Mouse (Mus musculus): Measurements from ENCODE around the gene Clec16a. TPM values are rescaled to one million over a fixed set of nuclear protein-coding genes. Genes with fewer than 3 reads are reported as not detected.
A peak's percentile ranks its signal among the peaks of the same experiment; 100 is the strongest.

The Clec16a gene
- polyA plus RNA-seq, 1 experiment from 2014 or later, result 31.5 TPM

DNA sequence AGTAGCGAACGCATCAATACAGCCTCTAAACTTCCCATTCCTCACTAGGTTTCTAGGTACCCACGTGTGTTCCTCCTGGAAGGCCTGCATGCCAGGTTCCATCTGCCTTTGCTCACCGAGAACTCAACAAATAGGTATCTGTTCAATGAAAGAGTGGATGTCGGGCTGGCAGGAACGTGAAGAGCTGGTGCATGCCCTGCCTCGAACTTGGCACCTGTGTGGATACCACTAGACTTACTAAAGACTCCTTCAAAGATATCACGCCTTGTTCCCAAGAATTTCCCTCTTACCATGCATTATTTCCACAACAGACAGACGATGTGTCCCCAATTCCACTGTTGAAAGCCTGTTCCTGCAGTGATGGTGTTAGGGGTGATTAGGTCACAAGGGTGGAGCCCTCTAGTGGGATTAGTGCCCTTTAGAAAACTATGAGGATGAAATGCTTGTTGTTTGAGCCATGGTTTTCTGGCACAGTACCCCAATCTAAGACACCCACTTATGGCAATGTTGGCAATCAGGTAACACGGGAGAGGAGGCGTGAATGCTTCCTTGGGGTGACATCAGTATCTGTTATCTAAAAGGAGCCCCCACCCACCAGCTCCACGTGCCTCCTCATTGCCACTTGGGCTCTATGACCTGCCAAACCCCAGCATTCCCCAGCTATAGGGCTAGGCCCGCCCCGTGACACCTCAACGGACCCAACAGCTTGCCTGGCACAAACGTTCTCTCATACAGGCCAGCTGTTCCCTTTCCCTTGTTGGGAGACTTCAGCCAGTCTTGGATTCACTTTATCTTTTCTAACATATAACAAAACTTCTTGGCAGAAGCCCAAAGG, 4.2 kb upstream of the Clec16a start:
- no peaks in the 10 kb centered on the region for H3K9me3 ChIP-seq
- H3K4me2 ChIP-seq, result peak overlapping the region; percentile 80
- H3K4me1 ChIP-seq, result peaks cover 24% of the 10 kb centered on the region
- no peak for ATAC-seq (ENCODE audit: insufficient read depth, low FRiP score, low read depth)
- no peaks in the 10 kb centered on the region for H3K36me3 ChIP-seq
- no peaks in the 10 kb centered on the region for H3K27me3 ChIP-seq (replicated peaks)
- H3K4me3 ChIP-seq (replicated peaks), result peak overlapping the region; percentile 78
- peak overlapping the region; percentile 91; the same call in 1 of the 2 replicates for H3K27ac ChIP-seq
- peak overlapping the region; percentile 17; the same call in 1 of the 2 replicates for H3K9ac ChIP-seq
- WGBS, result 63% methylated on average over 16 of the region's 16 CpGs

DNA sequence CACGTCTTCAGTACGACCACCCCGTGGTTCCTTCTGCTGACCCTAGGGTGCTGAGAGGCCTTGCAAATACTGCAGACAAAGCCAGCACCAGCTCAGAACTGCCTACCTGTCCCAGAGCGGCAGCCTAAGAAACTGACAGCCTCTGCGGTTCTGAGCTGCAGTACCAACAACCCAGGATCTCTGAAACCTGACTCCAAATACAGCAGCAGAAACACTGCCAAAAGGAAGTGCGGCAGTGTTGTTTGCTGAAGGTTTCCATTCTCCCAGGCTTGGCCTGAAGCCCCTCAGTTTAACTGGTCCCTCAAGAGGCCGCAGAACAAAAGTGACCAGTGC, 3.6 kb upstream of the Clec16a start:
- 16% methylated on average over 7 of the region's 7 CpGs for WGBS
- H3K4me2 ChIP-seq, result peak overlapping the region; percentile 80
- H3K4me3 ChIP-seq (replicated peaks), result peak overlapping the region; percentile 78
- peak overlapping the region; percentile 17; the same call in 1 of the 2 replicates for H3K9ac ChIP-seq
- no peak for ATAC-seq (ENCODE audit: insufficient read depth, low FRiP score, low read depth)
- H3K4me1 ChIP-seq, result peaks cover 30% of the 10 kb centered on the region
- no peaks in the 10 kb centered on the region for H3K27me3 ChIP-seq (replicated peaks)
- no peaks in the 10 kb centered on the region for H3K36me3 ChIP-seq
- H3K27ac ChIP-seq, result peak overlapping the region; percentile 91; the same call in 1 of the 2 replicates
- no peaks in the 10 kb centered on the region for H3K9me3 ChIP-seq

- H3K4me3 ChIP-seq (replicated peaks), result peak overlapping the region; percentile 78
- H3K36me3 ChIP-seq, result no peaks in the 10 kb centered on the region
- peaks cover 34% of the 10 kb centered on the region for H3K4me1 ChIP-seq
- no peaks in the 10 kb centered on the region for H3K9me3 ChIP-seq
- H3K27ac ChIP-seq, result peak overlapping the region; percentile 91
- peak overlapping the region; percentile 80 for H3K4me2 ChIP-seq
- H3K9ac ChIP-seq, result peak overlapping the region; percentile 95
- H3K27me3 ChIP-seq (replicated peaks), result no peaks in the 10 kb centered on the region
- ATAC-seq (ENCODE audit: insufficient read depth, low FRiP score, low read depth), result no peak
- 4% methylated on average over 22 of the region's 22 CpGs for WGBS
Measured at GRCm38 (mm10) chr16:10542266-10542665, 2.9 kb upstream of the Clec16a start.

DNA sequence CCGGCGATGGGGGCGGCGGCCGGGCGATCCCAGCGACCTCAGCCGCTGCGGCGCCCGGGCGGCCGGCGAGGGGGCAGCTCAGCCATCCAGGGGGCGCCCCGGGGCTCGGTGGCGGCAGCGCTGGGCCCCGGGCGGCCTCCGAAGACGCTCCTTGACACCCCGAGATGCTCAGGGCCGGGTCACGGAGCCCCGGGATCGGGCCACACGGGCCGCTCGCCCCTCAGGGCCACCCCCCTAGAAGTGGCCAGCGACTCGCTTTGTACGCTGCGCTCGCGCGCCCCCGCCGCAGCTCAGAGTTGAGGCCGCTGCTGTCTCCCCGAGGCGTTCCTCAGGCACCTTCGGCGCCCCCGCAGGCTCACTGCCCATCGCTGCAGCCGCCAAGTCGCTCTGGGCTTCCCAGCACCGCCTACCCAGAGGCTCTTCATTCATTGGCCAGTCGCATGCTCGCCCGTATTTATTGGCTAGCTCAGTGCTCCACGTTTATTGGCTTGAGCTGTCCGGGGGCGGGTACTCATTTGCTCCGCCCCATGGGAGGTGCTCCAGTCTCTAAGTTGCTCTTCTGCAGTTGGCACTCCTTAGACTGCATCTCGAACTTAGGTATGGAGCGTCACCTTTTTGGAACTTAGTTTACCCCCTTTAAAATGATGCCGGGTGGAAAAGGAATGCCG, 2.3 kb upstream of the Clec16a start, which contains the start of gene Dexi:
TSS of gene Dexi (minus strand) at position 357 of the 668 bp plus-strand sequence.
- Histone ChIP-seq H3K4me2 (peak within 1 kb of the TSS; percentile 80), H3K4me3 (replicated peaks) (peak within 1 kb of the TSS; percentile 78), H3K4me1 (peaks cover 34% of the 10 kb centered on the region), H3K27me3 (replicated peaks) (no peaks in the 10 kb centered on the region), H3K9me3 (no peaks in the 10 kb centered on the region), H3K27ac (peak within 1 kb of the TSS; percentile 91), H3K9ac (peak within 1 kb of the TSS; percentile 95), H3K36me3 (no peaks in the 10 kb centered on the region)
- peak; percentile 96 for ATAC-seq (ENCODE audit: insufficient read depth, low FRiP score, low read depth)
- under 1% methylated on average over 60 of the region's 61 CpGs for WGBS

GRCm38 (mm10) chr16:10546865-10547264, 1.7 kb downstream of the Clec16a start:
- H3K4me1 ChIP-seq, result peaks cover 14% of the 10 kb centered on the region
- no peak for ATAC-seq (ENCODE audit: insufficient read depth, low FRiP score, low read depth)
- no peak overlapping the region for H3K4me2 ChIP-seq
- no peaks in the 10 kb centered on the region for H3K9me3 ChIP-seq
- H3K27me3 ChIP-seq (replicated peaks), result no peaks in the 10 kb centered on the region
- H3K27ac ChIP-seq, result no peak overlapping the region
- whole genome bisulfite sequencing, result 49% methylated on average over 3 of the region's 3 CpGs
- no peak overlapping the region for H3K9ac ChIP-seq
- 0 out of 2 replicates have a peak overlapping the region, but pooled peaks have one; percentile 89 for H3K4me3 ChIP-seq (replicated peaks)
- no peaks in the 10 kb centered on the region for H3K36me3 ChIP-seq

DNA sequence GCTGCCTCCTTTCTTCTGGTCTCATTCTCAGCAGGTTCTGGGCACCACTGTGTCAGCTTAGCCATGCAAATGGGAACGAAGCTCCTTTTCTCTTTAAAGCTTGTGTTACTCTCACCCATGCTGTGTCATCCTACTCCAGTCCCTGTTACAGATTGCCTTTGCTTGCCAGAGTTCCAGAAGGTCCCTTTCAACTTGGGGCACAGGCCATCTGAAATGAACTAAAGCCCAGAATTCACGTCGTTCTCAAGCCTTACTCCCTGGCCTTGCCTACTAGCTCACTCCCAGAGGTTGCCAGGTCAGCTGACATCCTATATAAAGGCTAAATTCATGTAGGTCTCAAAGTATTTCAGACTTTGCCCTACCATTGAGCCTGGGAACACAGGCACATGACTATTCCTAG, 3.8 kb downstream of the Clec16a start:
- H3K4me2 ChIP-seq, result no peak overlapping the region
- no peak overlapping the region for H3K27ac ChIP-seq
- no peaks in the 10 kb centered on the region for H3K27me3 ChIP-seq (replicated peaks)
- H3K4me3 ChIP-seq (replicated peaks), result no peak overlapping the region
- H3K9ac ChIP-seq, result no peak overlapping the region
- no peak for ATAC-seq (ENCODE audit: insufficient read depth, low FRiP score, low read depth)
- 64% methylated on average over 3 of the region's 3 CpGs for WGBS
- H3K4me1 ChIP-seq, result peaks cover 14% of the 10 kb centered on the region
- no peaks in the 10 kb centered on the region for H3K36me3 ChIP-seq
- no peaks in the 10 kb centered on the region for H3K9me3 ChIP-seq

- H3K4me3 ChIP-seq (replicated peaks), result no peak overlapping the region
- 77% methylated on average over 2 of the region's 2 CpGs for WGBS
- H3K27me3 ChIP-seq (replicated peaks), result no peaks in the 10 kb centered on the region
- no peaks in the 10 kb centered on the region for H3K9me3 ChIP-seq
- ATAC-seq (ENCODE audit: insufficient read depth, low FRiP score, low read depth), result no peak
- no peak overlapping the region for H3K27ac ChIP-seq
- peaks cover 14% of the 10 kb centered on the region for H3K4me1 ChIP-seq
- H3K9ac ChIP-seq, result no peak overlapping the region
- H3K4me2 ChIP-seq, result no peak overlapping the region
- no peaks in the 10 kb centered on the region for H3K36me3 ChIP-seq
Measured at GRCm38 (mm10) chr16:10549600-10549999, 4.5 kb downstream of the Clec16a start.

- Histone ChIP-seq H3K27ac (no peak overlapping the region), H3K36me3 (no peaks in the 10 kb centered on the region), H3K4me3 (replicated peaks) (no peak overlapping the region), H3K9me3 (no peaks in the 10 kb centered on the region), H3K4me1 (peaks cover 4% of the 10 kb centered on the region; the same call in 1 of the 2 replicates), H3K4me2 (no peak overlapping the region), H3K27me3 (replicated peaks) (no peaks in the 10 kb centered on the region), H3K9ac (no peak overlapping the region)
- WGBS, result 72% methylated on average over 4 of the region's 4 CpGs
- ATAC-seq (ENCODE audit: insufficient read depth, low FRiP score, low read depth), result no peak
Measured at GRCm38 (mm10) chr16:10551592-10551991, 6.5 kb downstream of the Clec16a start.

- Histone ChIP-seq H3K9me3 (no peaks in the 10 kb centered on the region), H3K4me3 (replicated peaks) (no peak overlapping the region), H3K27ac (no peak overlapping the region), H3K27me3 (replicated peaks) (no peaks in the 10 kb centered on the region), H3K36me3 (no peaks in the 10 kb centered on the region), H3K9ac (no peak overlapping the region), H3K4me1 (no peaks in the 10 kb centered on the region), H3K4me2 (no peak overlapping the region)
- 73% methylated on average over 2 of the region's 2 CpGs for WGBS
- no peak for ATAC-seq (ENCODE audit: insufficient read depth, low FRiP score, low read depth)
Measured at GRCm38 (mm10) chr16:10553858-10554257, 8.7 kb downstream of the Clec16a start.

DNA sequence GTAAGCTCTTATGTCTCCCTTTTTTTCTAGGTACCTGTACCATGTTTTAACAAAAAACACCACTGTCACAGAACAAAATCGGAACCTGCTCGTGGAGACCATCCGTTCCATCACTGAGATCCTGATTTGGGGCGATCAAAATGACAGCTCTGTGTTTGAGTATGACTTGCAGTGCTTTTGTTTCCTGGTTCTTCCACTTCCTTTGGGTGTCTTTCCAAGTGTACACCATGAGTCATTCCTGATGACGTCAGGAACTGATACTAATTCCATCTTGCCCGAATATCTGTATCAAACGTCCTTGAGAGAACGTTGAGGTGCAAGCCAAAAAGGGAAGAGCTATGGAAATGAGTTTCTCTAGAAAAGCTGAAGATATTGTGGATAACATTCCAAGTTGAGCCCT, 14.9 kb downstream of the Clec16a start:
- WGBS, result 82% methylated on average over 8 of the region's 8 CpGs

GRCm38 (mm10) chr16:10565278-10565885, 20.2 kb downstream of the Clec16a start:
- H3K27ac ChIP-seq, result no peak overlapping the region
- H3K4me1 ChIP-seq, result no peaks in the 10 kb centered on the region
- H3K9me3 ChIP-seq, result no peaks in the 10 kb centered on the region
- WGBS, result 30% methylated on average over 4 of the region's 4 CpGs
- no peak overlapping the region for H3K9ac ChIP-seq
- peaks cover 6% of the 10 kb centered on the region; the same call in 1 of the 2 replicates for H3K36me3 ChIP-seq
- no peak overlapping the region for H3K4me2 ChIP-seq
- H3K4me3 ChIP-seq (replicated peaks), result no peak overlapping the region
- ATAC-seq (ENCODE audit: insufficient read depth, low FRiP score, low read depth), result peak; percentile 71; the same call in 1 of the 2 replicates
- no peaks in the 10 kb centered on the region for H3K27me3 ChIP-seq (replicated peaks)

More for the DNA sequence above, 14.9 kb downstream of the Clec16a start:
- Histone ChIP-seq H3K36me3 (0 out of 2 replicates have a peak, but pooled peaks cover 2% of the 10 kb centered on the region), H3K27ac (no peak overlapping the region), H3K27me3 (replicated peaks) (no peaks in the 10 kb centered on the region), H3K4me2 (no peak overlapping the region), H3K9me3 (no peaks in the 10 kb centered on the region), H3K4me3 (replicated peaks) (no peak overlapping the region), H3K4me1 (no peaks in the 10 kb centered on the region), H3K9ac (no peak overlapping the region)
- no peak for ATAC-seq (ENCODE audit: insufficient read depth, low FRiP score, low read depth)

Data from stomach, embryonic 15.5 days (tissue).